Mouse (Mus musculus) heart, postnatal 10 days (tissue): ENCODE measurements at regions not wholly inside any gene's neighbourhood (a gene's known extent, or its start where the extent isn't known, plus 50 kb on each side); places are given as distances from the start of the nearest gene placed in this dataset.
A peak's percentile ranks its signal among the peaks of the same experiment; 100 is the strongest.

ENCODE experiments used
- DNase-seq, 2 experiments: peaks; one replicate each; pipeline ENCODE4 v3.0.0; 2021
- intact Hi-C: fragments of 180-260 bp; cut with DNase I; formaldehyde crosslinking; loops from one replicate; pipeline ENCODE4 v1.15.1; 2025

GRCm38 (mm10) chr12:68694275-68695267 is 464.4 kb downstream of the Rps29 start:
- DNase-seq = no peak
- intact Hi-C loops = no loop called here

DNA sequence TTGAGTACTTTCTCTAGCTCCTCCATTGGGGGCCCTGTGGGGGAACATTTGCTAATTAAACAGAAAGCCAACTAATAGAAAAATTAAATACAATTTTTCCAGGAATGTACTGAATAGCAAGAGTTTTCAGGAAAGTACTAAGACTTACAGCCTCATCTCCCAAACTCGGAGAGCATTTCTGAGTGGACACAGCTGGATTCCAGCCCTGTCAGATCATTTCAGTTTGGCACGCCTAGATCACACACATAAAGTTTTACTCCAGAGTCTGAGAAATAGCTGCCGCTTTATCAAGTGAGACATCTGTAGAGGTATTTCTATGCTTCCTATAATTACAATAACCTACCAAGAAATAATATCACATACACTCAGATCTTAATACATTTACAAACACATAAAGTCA is 470.7 kb downstream of the Rps29 start:
- intact Hi-C loops = no loop called here
- DNase-seq = no peak

DNA sequence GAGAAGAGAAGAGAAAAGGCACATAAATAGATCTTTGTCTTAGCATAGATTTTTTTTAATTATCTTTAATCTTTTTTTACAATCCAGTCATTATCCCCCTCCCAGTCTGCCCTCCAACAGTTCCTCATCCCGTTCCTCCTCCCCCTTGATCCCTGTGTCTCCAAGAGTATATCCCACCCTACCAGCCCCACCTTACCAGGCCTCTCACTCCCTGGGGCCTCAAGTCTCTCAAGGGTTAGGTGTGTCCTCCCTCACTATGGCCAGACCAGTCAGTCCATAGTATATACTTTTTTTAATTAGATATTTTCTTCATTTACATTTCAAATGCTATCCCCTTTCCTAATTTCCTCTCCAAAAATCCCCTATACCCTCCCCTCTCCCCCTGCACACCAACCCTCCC is 475.1 kb downstream of the Rps29 start:
- DNase-seq = no peak
- intact Hi-C loops = no loop called here

DNA sequence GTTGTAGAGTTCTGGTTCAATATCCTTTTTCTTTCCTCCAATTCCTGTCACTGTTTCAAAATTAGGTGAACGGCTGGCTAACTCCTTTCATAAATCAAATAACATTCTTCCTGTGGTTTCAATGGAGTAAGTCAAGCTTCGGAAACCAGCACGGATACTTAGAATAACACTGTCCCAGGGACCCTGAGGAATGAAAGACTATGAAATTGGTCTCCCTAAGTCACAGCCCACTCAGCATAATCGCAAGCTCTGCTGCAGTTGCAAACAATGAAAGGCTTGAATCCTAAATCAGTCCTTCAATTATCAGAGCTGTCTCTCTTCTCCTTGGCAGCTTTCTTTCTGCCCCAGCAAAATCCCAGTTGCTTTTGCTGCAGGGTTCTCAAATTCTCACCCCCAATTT is 475.8 kb downstream of the Rps29 start:
- intact Hi-C loops = no loop called here
- no peak for DNase-seq

DNA sequence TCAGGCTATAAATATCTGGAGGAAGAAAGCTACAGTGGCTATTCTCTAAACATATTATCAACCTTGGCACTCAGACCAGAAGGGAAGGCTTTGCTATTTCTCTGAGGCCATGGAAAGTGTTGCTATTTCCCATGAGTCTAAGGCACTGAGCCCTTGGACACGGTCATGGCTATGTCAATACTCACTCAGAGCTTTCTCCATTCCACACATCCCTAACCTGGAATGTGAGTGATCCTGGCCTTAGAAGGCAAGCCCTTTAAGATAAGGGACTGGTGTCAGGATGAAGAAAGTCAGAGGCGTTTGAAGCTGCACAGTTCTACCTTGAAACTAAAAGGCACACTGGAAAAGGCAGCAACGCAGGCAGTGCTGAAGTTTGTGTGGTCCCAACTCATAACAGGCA is 478.3 kb downstream of the Rps29 start:
- DNase-seq = peak; percentile 12 to 14

GRCm38 (mm10) chr12:68676096-68676775 is 482.8 kb downstream of the Rps29 start:
- intact Hi-C loops = no loop called here
- no peak for DNase-seq

More for the DNA sequence above, 478.3 kb downstream of the Rps29 start:
- intact Hi-C loops = no loop called here

- no peak for DNase-seq
- intact Hi-C loops = no loop called here
These were observed 487.0 kb downstream of the Rps29 start for GRCm38 (mm10) chr12:68672011-68672410.

DNA sequence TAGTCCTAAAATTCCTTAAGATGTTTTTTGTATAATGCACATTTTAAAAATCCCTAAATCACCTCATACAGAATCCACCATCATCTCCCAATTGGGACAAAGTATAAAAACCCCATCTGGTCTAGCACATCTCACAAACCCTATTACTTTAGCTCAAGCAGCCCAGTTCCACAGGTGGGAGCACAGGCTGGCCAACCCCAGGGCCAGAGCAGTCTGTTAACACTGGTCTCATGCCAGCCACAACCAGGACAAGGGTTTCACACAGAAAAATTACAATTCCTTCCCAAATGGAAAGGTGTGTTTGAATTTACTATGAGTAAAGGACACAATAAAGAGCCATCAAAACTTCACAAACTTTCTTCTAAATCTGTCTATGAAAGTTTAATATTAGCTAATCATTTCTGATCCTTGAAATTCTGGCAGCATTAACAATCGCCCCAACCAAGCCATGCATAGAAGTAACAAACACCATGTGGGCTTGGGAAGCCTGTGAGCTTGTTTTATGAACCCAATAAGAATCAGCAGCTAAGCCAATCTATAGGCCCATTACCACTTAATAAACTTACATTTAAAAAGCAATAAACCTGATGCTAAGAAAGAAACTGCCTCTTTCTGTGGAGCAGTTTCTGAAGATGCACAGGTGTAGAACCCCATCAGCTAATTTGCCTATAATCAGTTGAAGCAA is 512.9 kb downstream of the Rps29 start:
- intact Hi-C loops = no loop called here
- DNase-seq = no peak

DNA sequence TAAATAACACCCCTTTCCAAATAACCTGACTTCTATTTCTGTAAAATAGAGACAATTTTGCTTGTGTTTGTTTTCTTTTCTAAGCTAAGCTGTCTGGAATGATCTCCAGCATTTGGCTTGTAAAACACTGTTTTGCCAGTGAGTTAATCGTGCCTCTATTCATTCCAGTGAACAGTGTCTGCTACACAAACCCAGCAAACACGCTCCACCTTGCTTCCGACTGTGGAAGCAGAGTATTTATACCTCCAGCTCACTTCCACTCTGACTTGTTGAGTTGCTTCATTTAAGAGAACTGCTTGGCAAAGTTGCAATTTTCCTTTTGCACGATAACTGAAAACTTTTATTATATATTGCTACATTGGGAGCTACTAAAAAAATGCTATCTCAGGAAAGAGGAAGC is 515.3 kb downstream of the Rps29 start:
- intact Hi-C loops = no loop called here
- no peak for DNase-seq

DNA sequence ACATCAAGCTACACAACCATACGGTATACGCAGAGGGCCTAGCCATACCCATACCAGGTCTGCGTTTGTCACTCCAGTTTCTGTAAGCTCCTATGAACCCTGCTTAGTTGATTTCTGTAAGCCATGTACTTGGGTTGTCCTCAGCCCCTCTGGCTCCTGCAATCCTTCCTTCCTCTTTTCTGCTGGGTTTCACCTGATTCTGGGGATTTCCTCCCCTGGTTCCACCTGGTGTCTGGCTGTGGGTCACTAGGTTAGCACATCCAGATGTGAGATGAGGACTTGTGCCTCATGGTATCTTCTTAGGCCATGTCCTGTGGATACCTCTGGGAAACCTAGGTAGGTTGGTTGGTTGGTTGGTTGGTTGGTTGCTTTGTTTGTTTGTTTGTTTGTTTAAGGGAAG is 526.5 kb downstream of the Rps29 start:
- intact Hi-C loops = no loop called here
- DNase-seq = no peak

DNA sequence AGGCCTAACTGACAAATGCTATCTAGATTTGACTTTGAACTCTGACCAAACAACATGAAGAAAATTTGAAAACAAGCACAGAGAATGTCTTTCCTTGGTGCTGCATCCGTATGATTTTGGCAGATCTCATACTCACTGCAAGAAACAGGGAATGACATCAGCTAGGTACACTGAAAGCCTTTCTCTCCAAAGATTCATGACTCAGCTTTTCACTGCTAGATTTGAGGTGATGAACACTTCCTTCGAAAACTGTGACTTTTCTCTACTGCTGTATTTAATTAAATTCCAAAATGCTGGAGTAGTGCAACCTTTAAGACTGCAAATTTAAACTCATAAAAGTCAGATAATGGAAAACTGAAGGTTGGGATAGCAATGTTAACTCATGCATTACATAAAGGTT is 540.6 kb downstream of the Rps29 start:
- intact Hi-C loops = no loop called here
- DNase-seq = no peak

GRCm38 (mm10) chr12:68605417-68606000 is 553.5 kb downstream of the Rps29 start:
- DNase-seq = no peak
- intact Hi-C loops = no loop called here

- intact Hi-C loops = no loop called here
- DNase-seq = no peak
These were observed 554.3 kb downstream of the Rps29 start for GRCm38 (mm10) chr12:68604524-68605299.

DNA sequence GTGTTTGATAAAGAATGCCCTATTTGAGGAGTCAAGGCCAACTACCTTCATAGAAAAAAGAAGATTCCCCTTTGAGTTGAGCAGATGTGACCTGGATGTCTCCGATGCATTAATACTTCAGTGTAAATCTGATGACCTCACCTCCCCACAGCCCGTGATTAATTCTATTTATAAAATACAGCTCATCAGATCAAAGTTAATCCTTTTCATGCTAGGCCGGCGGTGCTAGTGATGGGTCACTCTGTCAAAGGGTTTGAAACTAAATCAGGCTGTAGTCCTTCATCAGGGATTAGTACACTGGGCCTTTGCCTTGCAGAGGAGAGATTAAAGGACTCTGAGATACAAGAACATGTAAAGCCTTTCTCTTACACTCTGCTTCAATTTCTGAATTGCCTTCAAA is 556.3 kb downstream of the Rps29 start:
- no peak for DNase-seq
- intact Hi-C loops = no loop called here

DNA sequence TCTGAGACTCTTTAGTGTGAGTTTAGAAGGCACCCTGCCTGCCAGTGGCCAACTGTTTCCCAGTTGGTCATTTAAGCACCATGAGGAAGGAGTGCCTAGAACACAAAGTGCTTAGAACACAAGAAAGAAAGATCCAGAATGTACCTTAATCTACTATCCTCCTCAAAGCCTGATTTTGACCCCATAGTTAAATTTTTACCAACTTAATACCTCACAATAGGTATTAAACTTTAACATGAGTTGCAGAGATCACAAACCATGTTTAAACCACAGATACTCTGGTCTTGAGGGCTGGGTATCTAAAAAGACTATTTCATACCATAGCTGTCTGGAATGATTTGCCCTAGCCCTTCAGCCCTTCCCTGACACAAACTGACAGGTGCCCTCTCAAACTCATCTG is 557.6 kb downstream of the Rps29 start:
- no peak for DNase-seq
- intact Hi-C loops = no loop called here

- intact Hi-C loops = no loop called here
- DNase-seq = no peak
These were observed 559.0 kb downstream of the Rps29 start for GRCm38 (mm10) chr12:68599681-68600596.

GRCm38 (mm10) chr12:68599016-68599616 is 559.9 kb downstream of the Rps29 start:
- intact Hi-C loops = no loop called here
- no peak for DNase-seq

GRCm38 (mm10) chr12:68585524-68585872 is 573.5 kb downstream of the Rps29 start:
- intact Hi-C loops = loop anchor here (10.0 kb wide), 1 partner anchor 121 kb away; no protein-coding TSS in a partner anchor
- DNase-seq = no peak
